ENCODE assay signal across 8 mouse cellular contexts in genomic region chr19:46328081-46329030, GRCm38 (mm10). TPM values are rescaled to one million over a fixed set of nuclear protein-coding genes. Genes with fewer than 3 reads are reported as not detected.
DNase-seq lines count a peak whose midpoint lies in the region; ATAC-seq and TF ChIP-seq lines count a peak whose summit lies in the region.

Fbxl15 (plus strand) TSS chr19:46328184.

- H3K27ac ChIP-seq in bone marrow macrophage, adult 2 months (ENCODE audit: insufficient read depth, low read depth, low read length) = peak within 1 kb of the TSS; percentile 86
- peak within 1 kb of the TSS; percentile 82 for H3K27ac ChIP-seq in embryonic fibroblast, embryonic 13.5 days (ENCODE audit: insufficient read depth, low read length)
- H3K27ac ChIP-seq in heart, embryonic 10.5 days = peak within 1 kb of the TSS; percentile 82
- peak within 1 kb of the TSS; percentile 89 for H3K27ac ChIP-seq in kidney, embryonic 15.5 days

- H3K36me3 ChIP-seq in heart, embryonic 10.5 days = peaks cover 24% of the 10 kb centered on the region
- H3K36me3 ChIP-seq in kidney, embryonic 15.5 days = peaks cover 24% of the 10 kb centered on the region

- no peak; the same call in 1 of the 2 replicates for TF ChIP-seq POLR2A in bone marrow macrophage, adult 2 months (IDR thresholded peaks at IDR 0.05; ENCODE audit: borderline replicate concordance, low read depth, low read length)
- TF ChIP-seq POLR2A in embryonic fibroblast, embryonic 13.5 days (IDR thresholded peaks at IDR 0.05; ENCODE audit: low read depth, low read length) = peak; percentile 87

- DNase-seq in A20 (ENCODE audit: low read depth, low spot score) (peak; percentile 99), liver (peak; percentile 95)
- peak; percentile 97 for DNase-seq in heart, embryonic 10.5 days (ENCODE audit: low spot score)
- peak; percentile 91 to 96 for DNase-seq in spleen, postnatal 4 days (ENCODE audit: low spot score in 2 of 2)

- H3K9ac ChIP-seq in kidney, embryonic 15.5 days = peak within 1 kb of the TSS; percentile 50

- TF ChIP-seq CTCF in bone marrow macrophage, adult 2 months (IDR thresholded peaks at IDR 0.05; ENCODE audit: low read depth, low read length) = no peak
- no peak for TF ChIP-seq CTCF in embryonic fibroblast, embryonic 13.5 days (IDR thresholded peaks at IDR 0.05; ENCODE audit: borderline replicate concordance, insufficient read depth, low read length)

- H3K4me1 ChIP-seq in bone marrow macrophage, adult 2 months (ENCODE audit: control insufficient read depth, insufficient read depth, low read length) = peaks cover 21% of the 10 kb centered on the region
- H3K4me1 ChIP-seq in embryonic fibroblast, embryonic 13.5 days (ENCODE audit: control insufficient read depth, insufficient read depth, low read length) = no peaks in the 10 kb centered on the region
- peaks cover 35% of the 10 kb centered on the region for H3K4me1 ChIP-seq in heart, embryonic 10.5 days
- peaks cover 33% of the 10 kb centered on the region for H3K4me1 ChIP-seq in kidney, embryonic 15.5 days

- H3K4me3 ChIP-seq in bone marrow macrophage, adult 2 months (ENCODE audit: insufficient read depth, low read length) = peak within 1 kb of the TSS; percentile 89
- H3K4me3 ChIP-seq in embryonic fibroblast, embryonic 13.5 days (ENCODE audit: insufficient read depth, low read length) = peak within 1 kb of the TSS; percentile 64
- peak within 1 kb of the TSS; percentile 79 for H3K4me3 ChIP-seq in heart, embryonic 10.5 days
- H3K4me3 ChIP-seq in kidney, embryonic 15.5 days (replicated peaks) = peak within 1 kb of the TSS; percentile 59

- H3K27me3 ChIP-seq in heart, embryonic 10.5 days (ENCODE audit: insufficient read depth, poor library complexity, severe bottlenecking) = peaks cover 49% of the 10 kb centered on the region
- H3K27me3 ChIP-seq in kidney, embryonic 15.5 days = peaks cover 42% of the 10 kb centered on the region

- H3K4me2 ChIP-seq in kidney, embryonic 15.5 days = peak within 1 kb of the TSS; percentile 86

- no peaks in the 10 kb centered on the region for H3K9me3 ChIP-seq in heart, embryonic 10.5 days
- H3K9me3 ChIP-seq in kidney, embryonic 15.5 days (replicated peaks) = no peaks in the 10 kb centered on the region

- under 1% methylated on average over 81 of the region's 81 CpGs for WGBS in heart, embryonic 10.5 days
- under 1% methylated on average over 81 of the region's 81 CpGs for WGBS in kidney, embryonic 15.5 days

- ATAC-seq in kidney, embryonic 15.5 days (replicated peaks; ENCODE audit: low FRiP score) = peak; percentile 89
- ATAC-seq in monocyte, adult 5-6 weeks (replicated peaks; ENCODE audit: insufficient number of reproducible peaks, low FRiP score, low TSS enrichment, poor library complexity, severe bottlenecking) = peak; percentile 68

RNA-seq across cellular contexts. Expression of gene Fbxl15, which starts in this region (rescaled TPM):
- polyA plus RNA-seq in bone marrow macrophage, adult 2 months (2012; ENCODE audit: insufficient read depth, insufficient read length, missing spikeins) = 6.9 and 8.9 TPM in 2 replicates
- 3.2 and 3.9 TPM in 2 replicates for polyA plus RNA-seq in embryonic fibroblast, embryonic 13.5 days (2011; ENCODE audit: insufficient read length, low read depth, missing spikeins)
- 10.3 and 11.3 TPM in 2 replicates for polyA plus RNA-seq in heart, embryonic 10.5 days (2016; fragmentation: Nextera tagmentation; extraction: Ambion mirVana)
- polyA plus RNA-seq in kidney, embryonic 15.5 days (2015; fragmentation: Nextera tagmentation; extraction: Ambion mirVana) = 18.2 and 20.1 TPM in 2 replicates
- 1.2 to 3.0 TPM (median 2.2 TPM) in 3 replicates for total RNA-seq in monocyte, adult 5-6 weeks (2017)

Comparison
In these comparisons a context has a peak if more than half of its experiments do, and no peak if none do; other contexts are left out.
1. Peak in every context shown above with its lines: DNase-seq, ATAC-seq, H3K4me3 ChIP-seq and H3K27ac ChIP-seq.